Mouse (Mus musculus) heart, embryonic 15.5 days (tissue): Measurements from ENCODE around the gene Xlr5a. TPM values are rescaled to one million over a fixed set of nuclear protein-coding genes. Genes with fewer than 3 reads are reported as not detected.
A peak's percentile ranks its signal among the peaks of the same experiment; 100 is the strongest.
"Not testable (repeated sequence)": the region's sequence is repeated elsewhere in the genome, so short reads cannot be mapped to it uniquely, and the experiment has no call there.

ENCODE experiments used
- ATAC-seq: fragments of 200-750 bp; cut with Nextera tagmentation; replicated peaks from 2 replicates; pipeline ENCODE4 v1.8.0; 2017; ENCODE audit warnings: low read depth, moderate TSS enrichment; ENCODE audit not compliant: insufficient number of reproducible peaks, insufficient read depth, low FRiP score
- H3K27ac ChIP-seq: fragments of 300-500 bp; sonication (generic); 2 replicates; pipeline ENCODE4 v1.5.1; 2015; ENCODE audit warnings: mild to moderate bottlenecking, inconsistent platforms
- H3K27me3 ChIP-seq: fragments of 300-500 bp; sonication (generic); 2 replicates; pipeline ENCODE4 v1.6.1; 2015; ENCODE audit warnings: inconsistent platforms
- H3K36me3 ChIP-seq: fragments of 300-500 bp; sonication (generic); 2 replicates; pipeline ENCODE4 v1.6.1; 2015; ENCODE audit warnings: mild to moderate bottlenecking, inconsistent platforms
- H3K4me1 ChIP-seq: fragments of 300-500 bp; sonication (generic); replicated peaks from 2 replicates; pipeline ENCODE4 v1.6.1; 2015; ENCODE audit warnings: inconsistent platforms
- H3K4me2 ChIP-seq: fragments of 300-500 bp; sonication (generic); 2 replicates; pipeline ENCODE4 v1.6.1; 2015; ENCODE audit warnings: inconsistent platforms, mild to moderate bottlenecking, moderate library complexity
- H3K4me3 ChIP-seq: fragments of 300-500 bp; sonication (generic); 2 replicates; pipeline ENCODE4 v1.5.1; 2015; ENCODE audit warnings: mild to moderate bottlenecking, inconsistent platforms
- H3K9ac ChIP-seq: fragments of 300-500 bp; sonication (generic); 2 replicates; pipeline ENCODE4 v1.6.1; 2015; ENCODE audit warnings: mild to moderate bottlenecking, inconsistent platforms
- H3K9me3 ChIP-seq: fragments of 300-500 bp; sonication (generic); replicated peaks from 2 replicates; pipeline ENCODE4 v1.6.1; 2016; ENCODE audit warnings: inconsistent platforms
- WGBS: fragments of 180-500 bp; shearing (Covaris S2); methylation state at CpG from one replicate; pipeline ENCODE4 v1.1.7; 2015; ENCODE audit warnings: mixed read lengths; 5-methylcytosine and 5-hydroxymethylcytosine counted together
- polyA plus RNA-seq: library from polyadenylated mRNA; unstranded; fragments of >200 nt; fragmentation: Nextera tagmentation; extraction: Ambion mirVana; gene quantifications from 2 replicates; pipeline ENCODE4 v1.2.1, GENCODE M21; 2015

Xlr5a gene
- polyA plus RNA-seq, result not detected in 2 replicates

GRCm38 (mm10) chrX:73292876-73293275 is at the start of gene Xlr5a, which contains the start of gene Xlr5c:
Xlr5a (minus strand) TSS chrX:73292976.
Xlr5c (minus strand) TSS chrX:73292976.
- H3K9ac ChIP-seq, H3K36me3 ChIP-seq, ATAC-seq, H3K4me2 ChIP-seq, H3K4me1 ChIP-seq, H3K27ac ChIP-seq, H3K27me3 ChIP-seq, H3K9me3 ChIP-seq, H3K4me3 ChIP-seq: not testable (repeated sequence)
- 88% methylated on average over 15 of the region's 17 CpGs for WGBS

GRCm38 (mm10) chrX:73342483-73342895 is 49.7 kb upstream of the Xlr5a start, which contains the start of gene Zfp275:
Zfp275 (plus strand) TSS chrX:73342621.
- Histone ChIP-seq H3K36me3 (no peaks in the 10 kb centered on the region), H3K9ac (peak within 1 kb of the TSS; percentile 66), H3K4me2 (peak within 1 kb of the TSS; percentile 60), H3K27me3 (no peaks in the 10 kb centered on the region; the same call in 1 of the 2 replicates), H3K4me3 (peak within 1 kb of the TSS; percentile 70), H3K4me1 (peaks cover 4% of the 10 kb centered on the region; the same call in 1 of the 2 replicates), H3K27ac (peak within 1 kb of the TSS; percentile 79), H3K9me3 (no peaks in the 10 kb centered on the region)
- peak; percentile 92 for ATAC-seq
- 14% methylated on average over 37 of the region's 37 CpGs for WGBS

GRCm38 (mm10) chrX:73342068-73342467 is 49.3 kb upstream of the Xlr5a start:
- H3K27me3 ChIP-seq, result no peaks in the 10 kb centered on the region; the same call in 1 of the 2 replicates
- peaks cover 4% of the 10 kb centered on the region; the same call in 1 of the 2 replicates for H3K4me1 ChIP-seq
- no peak; the same call in 1 of the 2 replicates for ATAC-seq
- no peaks in the 10 kb centered on the region for H3K36me3 ChIP-seq
- 37% methylated on average over 3 of the region's 3 CpGs for WGBS
- peak overlapping the region; percentile 60 for H3K4me2 ChIP-seq
- peak overlapping the region; percentile 70 for H3K4me3 ChIP-seq
- no peak overlapping the region for H3K27ac ChIP-seq
- no peak overlapping the region for H3K9ac ChIP-seq
- H3K9me3 ChIP-seq, result no peaks in the 10 kb centered on the region

GRCm38 (mm10) chrX:73341473-73341872 is 48.7 kb upstream of the Xlr5a start:
- Histone ChIP-seq H3K9me3 (no peaks in the 10 kb centered on the region), H3K4me1 (peaks cover 4% of the 10 kb centered on the region; the same call in 1 of the 2 replicates), H3K27ac (no peak overlapping the region), H3K36me3 (no peaks in the 10 kb centered on the region), H3K4me2 (no peak overlapping the region), H3K9ac (no peak overlapping the region), H3K27me3 (no peaks in the 10 kb centered on the region; the same call in 1 of the 2 replicates), H3K4me3 (no peak overlapping the region)
- WGBS, result 42% methylated on average over 1 of the region's 1 CpGs
- no peak for ATAC-seq

GRCm38 (mm10) chrX:73336740-73337139 is 44.0 kb upstream of the Xlr5a start, which contains the start of gene Gm45015:
Gm45015 (minus strand) TSS chrX:73336840.
- H3K9ac ChIP-seq, result no peak within 1 kb of the TSS
- no peak within 1 kb of the TSS for H3K4me3 ChIP-seq
- 75% methylated on average over 4 of the region's 4 CpGs for WGBS
- ATAC-seq, result no peak
- H3K4me1 ChIP-seq, result no peaks in the 10 kb centered on the region
- no peaks in the 10 kb centered on the region for H3K9me3 ChIP-seq
- no peaks in the 10 kb centered on the region; the same call in 1 of the 2 replicates for H3K27me3 ChIP-seq
- H3K27ac ChIP-seq, result no peak within 1 kb of the TSS
- no peak within 1 kb of the TSS for H3K4me2 ChIP-seq
- no peaks in the 10 kb centered on the region for H3K36me3 ChIP-seq

GRCm38 (mm10) chrX:73333548-73333947 is 40.8 kb upstream of the Xlr5a start:
- Histone ChIP-seq H3K27me3 (peaks cover 5% of the 10 kb centered on the region; the same call in 1 of the 2 replicates), H3K4me3 (no peak overlapping the region), H3K36me3 (no peaks in the 10 kb centered on the region), H3K9ac (no peak overlapping the region), H3K9me3 (no peaks in the 10 kb centered on the region), H3K4me1 (no peaks in the 10 kb centered on the region), H3K4me2 (no peak overlapping the region), H3K27ac (no peak overlapping the region)
- ATAC-seq, result no peak

- no peak overlapping the region for H3K9ac ChIP-seq
- no peak overlapping the region for H3K4me3 ChIP-seq
- 71% methylated on average over 2 of the region's 2 CpGs for WGBS
- no peak overlapping the region for H3K27ac ChIP-seq
- no peaks in the 10 kb centered on the region for H3K4me1 ChIP-seq
- H3K36me3 ChIP-seq, result no peaks in the 10 kb centered on the region
- H3K27me3 ChIP-seq, result peaks cover 5% of the 10 kb centered on the region
- no peak overlapping the region for H3K4me2 ChIP-seq
- H3K9me3 ChIP-seq, result no peaks in the 10 kb centered on the region
- ATAC-seq, result no peak
Observed at GRCm38 (mm10) chrX:73327215-73327614, 34.4 kb upstream of the Xlr5a start.

GRCm38 (mm10) chrX:73321029-73321428 is 28.3 kb upstream of the Xlr5a start:
- 63% methylated on average over 3 of the region's 3 CpGs for WGBS
- no peak overlapping the region for H3K9ac ChIP-seq
- no peaks in the 10 kb centered on the region for H3K36me3 ChIP-seq
- ATAC-seq, result no peak
- H3K9me3 ChIP-seq, result no peaks in the 10 kb centered on the region
- H3K4me3 ChIP-seq, result no peak overlapping the region
- no peaks in the 10 kb centered on the region for H3K27me3 ChIP-seq
- no peak overlapping the region for H3K27ac ChIP-seq
- H3K4me2 ChIP-seq, result no peak overlapping the region
- H3K4me1 ChIP-seq, result no peaks in the 10 kb centered on the region

- ATAC-seq, result no peak
- 22% methylated on average over 3 of the region's 3 CpGs for WGBS
Observed at GRCm38 (mm10) chrX:73312522-73312921, 19.7 kb upstream of the Xlr5a start.

GRCm38 (mm10) chrX:73295745-73296144 is 3.0 kb upstream of the Xlr5a start:
- H3K27me3 ChIP-seq, H3K4me3 ChIP-seq, H3K36me3 ChIP-seq, H3K9ac ChIP-seq, H3K27ac ChIP-seq, H3K4me1 ChIP-seq, H3K4me2 ChIP-seq, ATAC-seq, H3K9me3 ChIP-seq: not testable (repeated sequence)
- WGBS, result 44% methylated on average over 9 of the region's 10 CpGs

More at GRCm38 (mm10) chrX:73312522-73312921, 19.7 kb upstream of the Xlr5a start:
- Histone ChIP-seq H3K4me3 (no peak overlapping the region), H3K4me2 (no peak overlapping the region), H3K27me3 (no peaks in the 10 kb centered on the region), H3K9me3 (no peaks in the 10 kb centered on the region), H3K9ac (no peak overlapping the region), H3K4me1 (no peaks in the 10 kb centered on the region), H3K36me3 (no peaks in the 10 kb centered on the region), H3K27ac (no peak overlapping the region)

- not testable (repeated sequence) for H3K27ac ChIP-seq, H3K4me3 ChIP-seq, H3K27me3 ChIP-seq, H3K36me3 ChIP-seq, ATAC-seq, H3K9ac ChIP-seq, H3K9me3 ChIP-seq, H3K4me2 ChIP-seq, H3K4me1 ChIP-seq
- WGBS, result 88% methylated on average over 14 of the region's 14 CpGs
Observed at GRCm38 (mm10) chrX:73265270-73265669, 27.5 kb downstream of the Xlr5a start, which contains the start of gene Xlr3c. Xlr3c (minus strand) TSS chrX:73265390.

GRCm38 (mm10) chrX:73262428-73262827 is 30.3 kb downstream of the Xlr5a start:
- not testable (repeated sequence) for H3K9ac ChIP-seq, H3K27ac ChIP-seq, H3K9me3 ChIP-seq, H3K4me1 ChIP-seq, H3K4me3 ChIP-seq, H3K27me3 ChIP-seq, ATAC-seq, H3K36me3 ChIP-seq, H3K4me2 ChIP-seq
- 69% methylated on average over 1 of the region's 2 CpGs for WGBS
